Mouse (Mus musculus) lung, postnatal 0 days (tissue): ENCODE measurements at regions not wholly inside any gene's neighbourhood (a gene's known extent, or its start where the extent isn't known, plus 50 kb on each side); places are given as distances from the start of the nearest gene placed in this dataset.

Source experiments
- ATAC-seq: fragments of 200-750 bp; cut with Nextera tagmentation; 2 replicates; pipeline ENCODE4 v1.8.0; 2017; ENCODE audit warnings: moderate library complexity
- DNase-seq: peaks from one replicate; pipeline ENCODE4 v3.0.0-alpha.2; 2016; ENCODE audit warnings: low spot score
- H3K27ac ChIP-seq: fragments of 300-500 bp; sonication (generic); 2 replicates; pipeline ENCODE4 v1.5.1; 2014; ENCODE audit warnings: antibody characterized with exemption, mild to moderate bottlenecking, low read length, mixed read lengths
- H3K27me3 ChIP-seq: fragments of 300-500 bp; sonication (generic); replicated peaks from 2 replicates; pipeline ENCODE4 v1.6.1; 2014; ENCODE audit warnings: low read length, mixed read lengths; ENCODE audit not compliant: insufficient read depth
- H3K36me3 ChIP-seq: fragments of 300-500 bp; sonication (generic); 2 replicates; pipeline ENCODE4 v1.6.1; 2014; ENCODE audit warnings: low read length, mixed read lengths; ENCODE audit not compliant: insufficient read depth
- H3K4me1 ChIP-seq: fragments of 300-500 bp; sonication (generic); 2 replicates; pipeline ENCODE4 v1.6.1; 2014; ENCODE audit warnings: antibody characterized with exemption, low read depth, low read length, mixed read lengths; ENCODE audit not compliant: insufficient read depth
- H3K4me2 ChIP-seq: fragments of 300-500 bp; sonication (generic); replicated peaks from 2 replicates; pipeline ENCODE4 v1.6.1; 2014; ENCODE audit warnings: low read depth, mild to moderate bottlenecking, low read length, moderate library complexity, mixed read lengths
- H3K4me3 ChIP-seq: fragments of 300-500 bp; sonication (generic); 2 replicates; pipeline ENCODE4 v1.5.1; 2014; ENCODE audit warnings: low read depth, low read length
- H3K9ac ChIP-seq: fragments of 300-500 bp; sonication (generic); replicated peaks from 2 replicates; pipeline ENCODE4 v1.6.1; 2014; ENCODE audit warnings: low read depth, mild to moderate bottlenecking
- H3K9me3 ChIP-seq: fragments of 300-500 bp; sonication (generic); 2 replicates; pipeline ENCODE4 v1.6.1; 2016; ENCODE audit warnings: low read length, mixed read lengths
- CTCF ChIP-seq: IDR thresholded peaks from 2 replicates; pipeline ENCODE4 v1.5.1; 2016; ENCODE audit warnings: antibody characterized with exemption, mild to moderate bottlenecking
- EP300 ChIP-seq: IDR thresholded peaks from 2 replicates; pipeline ENCODE4 v1.6.1; 2016; ENCODE audit warnings: antibody characterized with exemption, mild to moderate bottlenecking, control low read depth
- WGBS: fragments of 180-500 bp; shearing (Covaris S2); extraction: QIAGEN DNeasy Blood & Tissue Kit; methylation state at CpG from one replicate; pipeline ENCODE4 v1.1.7; 2014; 5-methylcytosine and 5-hydroxymethylcytosine counted together

DNA sequence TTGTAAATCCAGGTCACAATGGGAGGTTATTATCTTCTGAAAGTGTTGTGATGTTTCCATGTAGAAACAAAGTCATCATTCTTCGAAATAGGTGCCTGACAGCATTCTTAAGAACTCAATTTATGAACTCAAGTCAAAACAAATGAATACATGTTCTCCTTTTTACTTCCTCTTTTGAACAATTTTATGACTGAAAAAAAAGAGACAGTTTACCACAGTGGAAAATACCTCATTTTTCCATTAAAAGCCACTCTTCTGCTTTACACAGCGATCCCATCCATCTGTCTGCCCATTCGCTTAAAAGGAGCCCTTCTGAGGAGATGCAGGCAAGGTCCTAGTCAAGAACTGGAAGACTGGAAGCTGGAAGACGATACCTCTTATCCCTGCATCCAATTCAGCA is 169.5 kb downstream of the Hlx start:
- Histone ChIP-seq H3K4me3 (no peak overlapping the region), H3K4me1 (no peaks in the 10 kb centered on the region), H3K27ac (no peak overlapping the region), H3K36me3 (no peaks in the 10 kb centered on the region), H3K4me2 (no peak overlapping the region), H3K9ac (no peak overlapping the region), H3K27me3 (no peaks in the 10 kb centered on the region), H3K9me3 (no peaks in the 10 kb centered on the region)
- DNase-seq: peak; percentile 23
- no peak for ATAC-seq
- 91% methylated on average over 4 of the region's 4 CpGs for WGBS
- TF ChIP-seq EP300 (no peak), CTCF (no peak)

DNA sequence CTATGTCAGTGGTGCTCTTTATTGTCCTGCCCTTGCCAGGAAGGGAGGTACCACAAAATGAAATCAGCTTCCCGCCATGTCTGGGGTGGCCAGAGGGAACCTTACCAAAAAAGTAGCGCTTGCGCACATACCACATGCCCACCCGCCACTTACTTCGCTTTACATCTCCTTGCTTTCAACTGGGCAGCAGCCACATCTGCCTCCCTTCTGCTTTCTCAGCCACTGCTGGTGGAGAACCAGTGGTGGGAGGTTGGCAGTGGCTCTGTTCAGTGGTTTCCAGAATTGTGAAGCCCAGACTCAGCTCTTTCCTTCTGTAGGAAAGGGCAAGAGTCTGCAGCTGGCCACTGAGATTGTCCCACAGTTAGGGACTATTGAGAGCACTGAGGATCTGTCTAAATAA is 170.2 kb downstream of the Hlx start:
- no peaks in the 10 kb centered on the region for H3K27me3 ChIP-seq
- ATAC-seq (no peak), DNase-seq (no peak)
- TF ChIP-seq CTCF (no peak), EP300 (no peak)
- WGBS: 89% methylated on average over 5 of the region's 5 CpGs
- H3K9me3 ChIP-seq: no peaks in the 10 kb centered on the region
- H3K4me3 ChIP-seq: no peak overlapping the region
- no peak overlapping the region for H3K27ac ChIP-seq
- H3K9ac ChIP-seq: no peak overlapping the region
- H3K36me3 ChIP-seq: no peaks in the 10 kb centered on the region
- no peaks in the 10 kb centered on the region for H3K4me1 ChIP-seq
- no peak overlapping the region for H3K4me2 ChIP-seq

DNA sequence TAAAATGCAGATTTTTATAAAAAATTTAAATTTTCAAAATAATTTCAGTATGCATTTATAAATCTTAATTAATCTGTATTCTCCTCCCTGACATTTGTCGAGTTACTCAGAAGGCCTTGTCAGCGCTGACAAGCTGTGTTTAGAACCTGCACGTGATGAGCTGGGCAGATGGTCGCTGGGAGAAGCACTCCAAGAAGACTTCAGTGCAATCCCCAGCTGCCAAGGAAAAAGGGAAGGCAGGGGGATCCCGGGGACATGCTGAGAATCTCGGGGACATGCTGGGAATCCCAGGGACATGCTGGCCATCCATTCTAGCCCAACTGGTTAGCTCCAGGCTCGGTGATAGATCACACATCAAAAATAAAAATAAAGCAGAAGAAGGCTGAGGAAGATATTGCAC is 172.9 kb downstream of the Hlx start:
- WGBS: 61% methylated on average over 7 of the region's 7 CpGs
- H3K9ac ChIP-seq: no peak overlapping the region
- H3K9me3 ChIP-seq: no peaks in the 10 kb centered on the region
- no peak for ATAC-seq
- H3K27ac ChIP-seq: no peak overlapping the region
- H3K27me3 ChIP-seq: no peaks in the 10 kb centered on the region
- DNase-seq: no peak
- no peak overlapping the region for H3K4me2 ChIP-seq
- TF ChIP-seq CTCF: no peak
- TF ChIP-seq EP300: no peak
- no peaks in the 10 kb centered on the region for H3K36me3 ChIP-seq
- no peak overlapping the region for H3K4me3 ChIP-seq
- H3K4me1 ChIP-seq: no peaks in the 10 kb centered on the region

DNA sequence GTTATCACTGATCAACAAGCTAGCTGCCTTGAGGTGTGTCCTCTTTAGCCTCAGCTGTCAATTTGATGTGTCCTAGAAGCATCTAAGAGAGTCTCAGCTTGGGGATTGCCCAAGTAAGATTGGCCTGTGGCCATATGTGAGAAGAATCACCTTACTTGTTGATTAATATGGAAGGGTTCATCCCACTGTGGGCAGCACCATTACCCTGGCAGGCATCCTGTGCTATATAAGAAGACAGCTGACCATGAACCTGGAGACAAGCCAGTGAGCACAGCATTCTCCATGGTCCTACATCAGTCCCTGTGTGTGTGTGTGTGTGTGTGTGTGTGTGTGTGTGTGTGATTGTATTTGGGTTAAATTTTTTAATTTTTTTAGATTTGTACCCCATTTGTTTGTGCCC is 178.6 kb downstream of the Hlx start:
- H3K9me3 ChIP-seq: no peaks in the 10 kb centered on the region
- H3K27me3 ChIP-seq: no peaks in the 10 kb centered on the region
- H3K27ac ChIP-seq: no peak overlapping the region
- no peak for TF ChIP-seq CTCF
- no peak for TF ChIP-seq EP300
- H3K4me1 ChIP-seq: no peaks in the 10 kb centered on the region
- H3K9ac ChIP-seq: no peak overlapping the region
- ATAC-seq (no peak), DNase-seq (no peak)
- H3K4me2 ChIP-seq: no peak overlapping the region
- no peaks in the 10 kb centered on the region for H3K36me3 ChIP-seq
- H3K4me3 ChIP-seq: no peak overlapping the region

DNA sequence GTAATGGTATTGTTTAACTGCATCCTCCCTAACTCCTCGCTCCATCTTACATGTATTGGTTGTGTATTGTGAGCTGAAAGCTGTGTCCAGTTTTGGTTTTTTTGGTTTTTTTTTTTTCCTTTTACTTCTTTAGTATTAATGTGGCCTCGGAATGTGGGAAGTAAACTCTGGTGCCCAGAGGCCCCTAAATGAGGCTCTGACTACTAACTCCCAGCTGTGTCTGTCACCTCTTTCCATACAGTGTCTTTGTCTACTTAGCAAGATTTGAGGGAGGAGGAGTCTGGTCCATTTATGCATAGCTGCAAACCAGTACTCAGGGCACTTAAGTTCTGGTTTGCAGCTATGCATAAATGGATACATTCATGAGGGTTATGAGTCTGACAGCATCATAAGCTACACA is 181.9 kb downstream of the Hlx start:
- no peaks in the 10 kb centered on the region for H3K4me1 ChIP-seq
- H3K36me3 ChIP-seq: no peaks in the 10 kb centered on the region
- H3K4me3 ChIP-seq: no peak overlapping the region
- no peak overlapping the region for H3K27ac ChIP-seq
- WGBS: 76% methylated on average over 2 of the region's 2 CpGs
- ATAC-seq (no peak), DNase-seq (no peak)
- H3K9me3 ChIP-seq: no peaks in the 10 kb centered on the region
- TF ChIP-seq EP300 (no peak), CTCF (no peak)
- no peak overlapping the region for H3K9ac ChIP-seq
- H3K4me2 ChIP-seq: no peak overlapping the region
- no peaks in the 10 kb centered on the region for H3K27me3 ChIP-seq

DNA sequence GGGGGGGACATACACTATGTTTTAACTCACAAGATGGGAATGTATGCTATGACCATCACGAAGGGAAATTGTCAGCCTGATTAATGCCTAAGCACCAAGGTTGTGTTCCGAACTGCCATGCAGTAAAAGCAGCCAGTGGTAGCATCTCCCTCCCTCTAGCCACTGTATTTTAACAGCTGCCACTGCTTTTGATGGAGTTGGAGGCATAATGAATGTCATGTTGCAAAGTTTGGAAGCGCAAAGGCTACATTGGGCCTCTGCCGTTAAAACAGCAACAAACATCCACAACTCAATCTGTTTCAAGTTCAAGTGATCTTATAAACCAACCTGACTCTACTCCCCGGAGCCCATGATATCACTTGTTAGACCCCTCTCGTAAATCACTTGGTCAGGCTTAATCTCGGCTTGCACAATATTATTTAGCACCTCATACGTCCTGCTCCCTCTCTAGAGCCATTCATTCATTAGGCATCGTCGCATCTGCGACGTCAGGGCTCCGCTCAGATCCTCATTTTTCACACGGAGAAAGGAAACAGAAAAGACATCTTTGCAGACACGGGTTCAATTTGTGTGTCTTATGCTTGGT is 184.7 kb downstream of the Hlx start:
- no peak overlapping the region for H3K27ac ChIP-seq
- no peaks in the 10 kb centered on the region for H3K27me3 ChIP-seq
- no peaks in the 10 kb centered on the region for H3K9me3 ChIP-seq
- no peaks in the 10 kb centered on the region for H3K36me3 ChIP-seq
- H3K4me1 ChIP-seq: no peaks in the 10 kb centered on the region
- H3K4me3 ChIP-seq: no peak overlapping the region
- TF ChIP-seq CTCF (no peak), EP300 (no peak)
- WGBS: 45% methylated on average over 15 of the region's 15 CpGs
- H3K9ac ChIP-seq: no peak overlapping the region
- no peak for DNase-seq
- H3K4me2 ChIP-seq: no peak overlapping the region
- no peak for ATAC-seq

DNA sequence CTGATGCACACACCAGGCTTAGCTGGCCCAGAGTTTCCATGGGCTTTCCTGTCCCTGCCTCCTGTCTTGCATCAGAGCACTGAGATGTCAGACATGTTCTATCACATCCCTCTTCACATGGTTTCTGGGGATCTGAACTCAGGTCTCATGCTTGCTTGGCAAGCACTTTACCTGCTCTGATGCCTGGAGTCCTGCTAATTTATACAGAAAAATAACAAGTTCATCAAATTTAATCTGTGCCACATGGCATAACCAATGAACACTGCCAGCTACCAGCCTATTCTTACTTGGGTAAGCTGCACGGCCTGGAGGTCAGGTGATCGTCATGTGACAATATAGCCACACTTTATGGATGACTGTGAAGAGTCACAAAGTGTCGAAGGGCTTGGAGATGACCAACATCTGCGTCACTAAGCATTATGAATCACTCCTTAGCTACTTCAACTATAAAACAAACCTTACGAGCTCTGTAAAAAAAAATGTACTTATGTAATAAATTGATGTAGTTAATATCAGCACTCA is 186.2 kb downstream of the Hlx start:
- Histone ChIP-seq H3K4me2 (no peak overlapping the region), H3K36me3 (no peaks in the 10 kb centered on the region), H3K27ac (no peak overlapping the region), H3K9me3 (no peaks in the 10 kb centered on the region), H3K9ac (no peak overlapping the region), H3K4me1 (no peaks in the 10 kb centered on the region), H3K4me3 (no peak overlapping the region), H3K27me3 (no peaks in the 10 kb centered on the region)
- no peak for ATAC-seq
- TF ChIP-seq CTCF (no peak), EP300 (no peak)
- 92% methylated on average over 5 of the region's 5 CpGs for WGBS
- DNase-seq: no peak
